Mouse (Mus musculus) gastrocnemius, adult 18-20 months (tissue): ENCODE data around the gene Hdac10. TPM values are rescaled to one million over a fixed set of nuclear protein-coding genes. Genes with fewer than 3 reads are reported as not detected.

ENCODE experiments used
- DNase-seq: peaks from one replicate; pipeline ENCODE4 v3.0.0; 2021; ENCODE audit warnings: low spot score
- total RNA-seq, 2 experiments: library from RNA; stranded (reverse); gene quantifications; 2 replicates each; pipeline ENCODE4 v1.2.3; 2021

Gene Hdac10
- total RNA-seq, 2 experiments from 2014 or later = 5.7 to 5.9 TPM

- DNase-seq = no peak
These were observed 20.2 kb upstream of the Hdac10 start for GRCm38 (mm10) chr15:89148496-89149270.

GRCm38 (mm10) chr15:89147895-89148294, 19.4 kb upstream of the Hdac10 start:
- no peak for DNase-seq

- no peak for DNase-seq
These were observed 19.0 kb upstream of the Hdac10 start for GRCm38 (mm10) chr15:89147456-89147855.

GRCm38 (mm10) chr15:89147024-89147423, 18.5 kb upstream of the Hdac10 start:
- DNase-seq = no peak

GRCm38 (mm10) chr15:89146537-89146936, 18.0 kb upstream of the Hdac10 start:
- DNase-seq = no peak

GRCm38 (mm10) chr15:89145813-89146350, 17.4 kb upstream of the Hdac10 start:
- DNase-seq = no peak

- DNase-seq = no peak
These were observed 16.5 kb upstream of the Hdac10 start for GRCm38 (mm10) chr15:89144965-89145364.

- DNase-seq = no peak
These were observed 14.6 kb upstream of the Hdac10 start for GRCm38 (mm10) chr15:89143134-89143533.

- no peak for DNase-seq
These were observed 13.4 kb upstream of the Hdac10 start for GRCm38 (mm10) chr15:89141905-89142304.

- DNase-seq = peak; percentile 61
These were observed 12.9 kb upstream of the Hdac10 start for GRCm38 (mm10) chr15:89141443-89141842.

- DNase-seq = peak; percentile 83
These were observed 12.3 kb upstream of the Hdac10 start, which contains the start of gene Mapk12 for GRCm38 (mm10) chr15:89140659-89141252. Gene Mapk12, minus strand, starts transcription at chr15:89140703.

GRCm38 (mm10) chr15:89140048-89140658, 11.7 kb upstream of the Hdac10 start:
- DNase-seq = peak; percentile 69

- no peak for DNase-seq
These were observed 10.0 kb upstream of the Hdac10 start for GRCm38 (mm10) chr15:89138531-89138930.

GRCm38 (mm10) chr15:89138046-89138405, 9.5 kb upstream of the Hdac10 start:
- no peak for DNase-seq

GRCm38 (mm10) chr15:89137378-89138045, 9.0 kb upstream of the Hdac10 start:
- peak; percentile 38 for DNase-seq

GRCm38 (mm10) chr15:89136461-89137155, 8.1 kb upstream of the Hdac10 start:
- no peak for DNase-seq

- DNase-seq = no peak
These were observed 2.8 kb upstream of the Hdac10 start for GRCm38 (mm10) chr15:89131316-89131715.

GRCm38 (mm10) chr15:89130245-89130644, 1.7 kb upstream of the Hdac10 start:
- DNase-seq = no peak

- no peak for DNase-seq
These were observed 1.0 kb downstream of the Hdac10 start for GRCm38 (mm10) chr15:89127364-89127940.

- no peak for DNase-seq
These were observed 1.9 kb downstream of the Hdac10 start for GRCm38 (mm10) chr15:89126622-89127021.

- no peak for DNase-seq
These were observed 3.1 kb downstream of the Hdac10 start for GRCm38 (mm10) chr15:89125351-89125750.
